Mouse (Mus musculus) heart, postnatal 36 days (tissue): ENCODE measurements around the gene Nsf. TPM values are rescaled to one million over a fixed set of nuclear protein-coding genes. Genes with fewer than 3 reads are reported as not detected.

Experiments used
- DNase-seq, 2 experiments: peaks; one replicate each; pipeline ENCODE4 v3.0.0; 2021 to 2022
- intact Hi-C: fragments of 180-260 bp; cut with DNase I; formaldehyde crosslinking; loops from one replicate; pipeline ENCODE4 v1.15.1; 2025
- total RNA-seq, 2 experiments: library from RNA; stranded (reverse); gene quantifications; 2 replicates each; pipeline ENCODE4 v1.2.3; 2021

Nsf gene
- total RNA-seq, 2 experiments from 2014 or later, result 26.2 to 27.4 TPM

DNA sequence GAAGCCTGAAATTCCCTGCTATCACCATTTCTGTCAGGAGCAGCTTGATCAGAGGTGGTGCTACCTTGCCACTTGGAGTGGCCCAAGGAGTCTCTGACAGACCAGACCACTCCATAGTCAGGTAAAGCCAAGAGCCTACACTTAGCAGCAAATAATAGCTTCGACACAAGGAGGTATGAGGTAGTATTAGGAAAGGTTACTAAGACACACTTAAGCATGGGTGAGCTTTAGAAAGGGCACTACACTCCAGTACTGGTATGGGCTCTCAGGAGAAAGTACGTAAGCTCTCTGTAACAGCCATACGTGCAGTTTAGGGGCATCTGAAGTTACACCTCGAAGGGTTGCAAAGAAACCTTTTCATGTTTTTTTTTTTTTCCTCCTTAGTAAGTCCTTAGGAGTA lies 11.1 kb downstream of the Nsf start:
- intact Hi-C loops, result no loop called here
- DNase-seq, result no peak

DNA sequence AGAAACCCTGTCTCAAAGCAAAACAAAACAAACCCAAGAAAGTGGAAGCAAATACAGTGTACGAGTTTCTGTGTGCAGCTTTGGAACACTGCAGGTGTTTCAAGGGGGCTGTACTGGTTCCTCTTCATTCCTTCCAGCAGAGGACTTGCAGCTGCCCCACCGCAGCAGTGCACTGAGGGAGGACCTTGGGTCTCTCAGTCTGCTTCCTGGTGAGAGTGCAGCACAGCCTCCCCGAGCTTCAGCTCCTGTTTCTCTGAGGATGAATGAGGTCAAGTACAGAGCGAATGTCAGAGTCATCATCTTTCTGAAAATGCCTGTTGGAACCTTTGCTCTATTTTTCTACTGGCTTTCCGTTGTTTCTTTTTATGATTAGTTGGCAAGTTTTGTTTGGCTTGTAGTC lies 12.5 kb downstream of the Nsf start:
- intact Hi-C loops, result no loop called here
- DNase-seq, result no peak

DNA sequence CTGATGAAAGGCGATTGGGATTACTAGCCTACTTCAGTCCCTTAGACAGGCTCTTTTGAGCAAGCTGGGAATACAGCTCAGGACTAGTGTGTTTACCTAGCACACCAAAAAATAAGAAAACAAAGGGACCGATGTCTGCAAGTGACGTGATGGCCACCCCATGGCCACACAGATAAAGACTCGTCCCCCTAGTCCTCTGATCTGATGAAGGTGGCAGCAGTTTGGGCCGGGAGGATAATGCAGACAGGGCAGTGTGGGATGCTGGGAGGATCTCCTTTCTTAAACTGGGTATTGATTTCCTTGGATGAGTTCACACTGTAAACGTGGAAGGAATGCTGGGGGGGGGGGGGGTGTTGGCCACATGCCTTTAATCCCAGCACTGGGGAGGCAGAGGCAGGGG lies 13.0 kb downstream of the Nsf start:
- DNase-seq, result no peak
- intact Hi-C loops, result no loop called here

DNA sequence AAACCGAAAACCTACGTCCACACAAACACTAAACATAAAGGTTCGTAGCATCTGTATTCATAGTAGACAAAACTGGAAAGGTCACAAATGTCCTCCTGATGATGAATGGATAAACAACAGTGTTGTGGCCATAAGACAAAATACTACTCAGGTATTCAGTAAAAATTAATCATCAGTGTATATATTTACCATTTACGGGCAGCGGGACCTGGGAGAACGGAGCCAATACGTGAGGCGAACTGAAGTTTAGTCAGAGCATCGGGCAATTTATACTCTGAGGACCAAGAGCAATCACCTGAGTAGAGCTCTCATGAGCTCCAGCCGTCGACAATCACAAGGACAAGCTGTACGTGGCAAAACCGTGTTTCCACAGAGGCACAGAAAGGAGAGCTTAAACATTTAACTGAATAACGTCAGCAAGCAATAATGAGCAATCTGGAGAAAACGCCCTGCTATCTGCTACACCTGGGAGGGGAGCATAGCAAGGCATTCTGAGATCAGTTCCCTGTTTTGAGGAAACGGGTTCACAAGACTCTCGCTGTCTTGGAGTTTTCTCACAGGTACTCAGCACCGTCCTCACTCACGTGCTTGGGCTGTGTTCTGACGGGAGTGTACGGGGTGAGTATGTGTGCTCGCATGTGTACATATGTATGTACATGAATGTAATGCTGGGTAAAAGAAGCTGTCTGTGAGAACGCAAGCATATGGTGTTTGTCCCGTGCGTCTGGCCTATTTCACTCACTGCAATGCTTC lies 15.7 kb downstream of the Nsf start:
- intact Hi-C loops, result no loop called here
- no peak for DNase-seq

DNA sequence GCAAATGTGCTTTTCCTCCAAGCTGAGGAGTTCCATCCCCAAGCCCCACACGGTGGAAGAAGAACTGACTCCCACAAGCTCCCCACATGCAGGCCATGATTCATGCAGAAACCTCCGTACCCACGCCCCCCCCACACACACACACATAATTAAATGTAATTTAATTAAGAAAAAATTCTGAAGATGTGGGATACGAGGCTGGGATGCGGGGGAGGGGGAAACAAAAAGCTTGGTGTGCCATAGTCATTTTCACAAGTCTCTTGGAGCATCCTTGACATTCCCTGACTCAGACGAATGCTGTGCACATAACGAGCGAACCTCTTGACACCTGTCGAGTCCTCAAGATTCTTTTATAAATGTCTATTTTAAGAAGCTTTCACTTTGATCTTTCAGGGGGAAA lies 16.4 kb downstream of the Nsf start:
- intact Hi-C loops, result no loop called here
- DNase-seq, result no peak

DNA sequence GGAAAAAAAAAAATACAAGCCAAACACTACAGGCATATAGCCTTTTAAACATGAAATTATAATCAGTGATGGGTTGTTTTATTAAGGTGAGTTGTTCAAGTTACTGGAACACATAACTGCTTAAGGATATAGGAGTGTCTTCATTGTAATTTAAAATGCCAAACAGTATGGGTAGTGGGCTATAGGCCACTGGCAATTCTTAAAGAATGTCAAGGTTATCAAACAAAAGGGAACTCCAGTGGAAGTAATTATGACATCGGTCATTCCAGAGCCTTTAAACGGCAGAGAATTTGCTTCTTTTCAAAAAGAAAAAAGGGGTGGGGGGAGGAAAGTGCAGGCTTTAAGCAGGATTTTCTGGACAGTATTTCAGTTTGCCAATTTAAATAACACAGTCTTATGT lies 18.1 kb downstream of the Nsf start:
- intact Hi-C loops, result no loop called here
- no peak for DNase-seq

DNA sequence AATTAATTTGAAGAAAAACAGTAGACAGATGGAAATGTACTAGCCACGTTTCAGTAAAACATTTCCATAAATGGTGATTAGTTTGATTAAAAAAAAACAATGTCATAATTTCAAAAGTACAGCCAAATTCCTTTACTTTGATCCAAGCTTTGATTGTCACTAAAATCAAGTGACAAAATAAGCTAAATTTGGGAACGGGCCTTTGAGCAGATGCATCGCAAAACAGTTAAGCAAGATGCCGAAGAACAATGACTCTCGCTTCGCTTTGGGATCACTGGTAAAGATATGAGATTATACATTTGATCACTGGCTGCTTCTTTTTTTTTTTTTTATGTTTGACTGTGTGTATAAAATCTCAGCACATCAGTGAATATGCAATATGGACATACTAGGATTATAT lies 20.0 kb downstream of the Nsf start:
- intact Hi-C loops, result no loop called here

DNA sequence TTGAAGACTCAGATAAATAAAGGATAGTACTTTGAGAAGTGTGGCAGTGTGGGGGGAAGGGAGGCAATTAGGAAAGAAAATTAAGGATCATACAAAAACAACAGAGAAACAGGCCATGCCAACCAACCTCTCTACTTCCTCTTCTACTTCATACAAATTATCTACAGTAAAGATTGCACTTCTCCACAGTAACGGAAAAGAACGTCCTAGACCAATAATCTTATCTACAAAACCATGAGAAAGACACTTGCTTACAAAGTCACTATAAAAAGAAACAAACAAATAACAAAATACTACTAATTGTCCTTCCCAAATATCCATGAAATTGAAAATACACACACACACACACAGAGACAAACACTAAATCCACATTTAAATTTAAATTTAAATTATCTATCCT lies 29.9 kb downstream of the Nsf start:
- intact Hi-C loops, result no loop called here
- no peak for DNase-seq

More for the DNA sequence above, 20.0 kb downstream of the Nsf start:
- DNase-seq, result no peak

DNA sequence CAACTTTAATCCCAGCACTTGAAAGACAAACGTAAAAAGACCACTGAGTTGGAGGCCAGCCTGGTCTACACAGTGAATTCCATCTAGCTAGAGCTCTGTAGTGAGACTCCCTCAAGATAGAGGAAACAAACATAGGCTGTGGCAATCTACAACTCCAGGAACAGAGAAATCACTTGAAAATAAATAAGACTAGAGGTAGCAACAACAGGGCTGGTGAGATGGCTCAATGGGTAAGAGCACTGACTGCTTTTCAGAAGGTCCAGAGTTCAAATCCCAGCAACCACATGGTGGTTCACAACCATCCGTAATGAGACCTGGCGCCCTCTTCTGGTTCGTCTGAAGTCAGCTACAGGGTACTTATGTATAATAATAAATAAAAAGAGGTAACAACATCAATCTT lies 30.6 kb downstream of the Nsf start:
- no peak for DNase-seq
- intact Hi-C loops, result no loop called here

DNA sequence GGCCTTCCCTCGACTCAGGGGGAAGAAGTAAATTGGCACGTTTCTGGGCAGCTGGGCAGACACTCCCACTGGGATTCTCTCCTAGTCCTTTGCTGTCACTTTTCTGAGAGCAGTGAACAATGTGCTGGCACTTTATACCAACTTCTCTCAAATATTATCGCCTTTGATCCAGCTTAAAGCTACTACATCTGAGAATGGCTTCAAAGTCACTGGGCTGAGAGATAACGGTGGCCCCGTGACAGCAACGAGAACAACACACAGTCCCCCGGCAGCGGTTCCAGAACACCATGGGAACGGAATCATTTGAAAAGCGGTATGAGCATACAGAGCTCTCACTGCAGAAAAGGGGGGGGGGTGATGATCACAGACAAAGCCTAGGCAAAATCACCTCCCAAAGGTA lies 31.0 kb downstream of the Nsf start:
- DNase-seq, result no peak
- intact Hi-C loops, result no loop called here

DNA sequence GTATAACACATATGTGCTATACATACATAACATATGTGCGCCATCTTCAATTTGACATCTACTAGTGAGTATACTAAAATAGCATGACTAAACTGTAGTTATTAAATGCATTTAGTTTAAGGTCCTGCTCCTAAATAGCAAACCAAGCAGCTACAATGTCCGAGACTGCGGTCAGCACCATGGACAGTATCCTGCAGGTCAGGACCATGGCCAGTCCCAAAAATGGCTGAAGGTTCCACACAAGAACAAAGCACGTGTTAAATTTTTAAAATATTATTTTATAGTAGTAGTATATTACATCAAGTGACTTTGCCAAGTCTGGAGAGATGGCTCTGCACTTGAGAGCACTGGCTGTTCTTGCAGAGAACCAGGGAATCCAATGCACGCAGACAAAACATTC lies 33.2 kb downstream of the Nsf start:
- peak; percentile 36 to 69 for DNase-seq
- intact Hi-C loops, result no loop called here

DNA sequence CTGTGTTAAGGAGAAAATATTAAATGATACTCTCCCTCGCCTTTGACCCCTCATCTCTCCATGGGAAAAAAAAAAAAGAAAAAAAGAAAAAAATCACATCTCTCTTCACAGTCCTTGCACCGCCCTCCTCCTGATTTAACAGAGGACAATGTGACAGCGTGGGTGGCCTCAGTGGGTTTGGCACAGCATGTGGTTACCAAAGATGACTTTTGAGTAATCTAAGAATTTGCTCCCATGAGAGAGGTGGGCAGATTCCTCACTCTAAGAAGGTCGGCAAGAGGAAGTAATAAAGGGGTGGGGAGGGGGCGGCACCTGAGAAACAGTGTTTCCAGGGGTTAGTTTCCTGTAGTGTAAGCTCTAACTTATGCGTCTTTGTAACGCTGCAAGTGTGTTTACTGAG lies 37.0 kb downstream of the Nsf start:
- intact Hi-C loops, result no loop called here
- DNase-seq, result no peak

DNA sequence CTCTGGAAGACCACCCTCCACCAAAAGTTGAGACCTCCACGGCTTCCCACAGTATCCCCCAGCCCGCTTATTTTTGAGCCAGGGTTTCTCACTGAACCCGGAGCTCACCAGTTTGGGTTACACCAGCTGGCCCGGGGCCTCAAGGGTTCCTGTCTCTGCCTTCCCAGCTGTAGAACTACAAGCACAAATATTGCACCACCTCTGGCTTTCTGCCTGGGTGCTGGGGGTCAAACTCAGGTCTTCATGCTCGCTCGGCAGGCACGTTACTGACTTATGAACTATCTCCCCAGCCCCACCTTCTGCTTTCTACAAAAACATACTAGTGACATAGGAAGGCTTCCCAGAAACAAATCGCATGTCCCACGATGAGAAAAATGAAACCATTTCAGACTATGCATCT lies 38.2 kb downstream of the Nsf start:
- no peak for DNase-seq
- intact Hi-C loops, result no loop called here

DNA sequence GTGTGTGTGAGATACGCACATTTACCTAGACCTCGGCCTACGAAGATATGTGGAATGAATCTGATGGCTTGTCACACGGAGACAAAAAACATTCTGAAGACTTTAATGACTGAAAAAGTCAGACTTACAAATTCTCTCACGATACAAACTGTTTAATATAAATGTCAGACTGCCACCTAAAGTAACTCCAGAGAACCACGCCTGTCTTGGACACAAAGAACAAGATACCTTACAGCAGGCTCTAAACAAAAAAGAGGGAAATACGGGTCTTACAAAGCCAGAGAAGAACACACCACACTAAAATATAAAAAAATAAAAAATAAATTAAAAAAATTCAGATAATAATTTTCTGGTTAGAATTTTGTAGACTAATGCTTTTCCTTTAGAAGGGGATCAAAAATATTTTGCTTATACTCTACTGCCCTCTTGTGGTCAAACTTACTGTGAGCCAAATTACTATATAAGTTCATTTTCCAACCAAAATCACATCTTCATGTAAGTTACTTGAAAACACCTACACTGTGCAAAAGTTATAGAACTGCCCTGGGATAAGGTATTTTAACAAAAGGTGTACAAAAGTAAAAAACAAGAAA lies 42.8 kb downstream of the Nsf start:
- intact Hi-C loops, result loop anchor here (1.0 to 5.0 kb wide), 2 partner anchors 148 to 274 kb away; partner anchors contain the start of gene Lyzl6
- no peak for DNase-seq

DNA sequence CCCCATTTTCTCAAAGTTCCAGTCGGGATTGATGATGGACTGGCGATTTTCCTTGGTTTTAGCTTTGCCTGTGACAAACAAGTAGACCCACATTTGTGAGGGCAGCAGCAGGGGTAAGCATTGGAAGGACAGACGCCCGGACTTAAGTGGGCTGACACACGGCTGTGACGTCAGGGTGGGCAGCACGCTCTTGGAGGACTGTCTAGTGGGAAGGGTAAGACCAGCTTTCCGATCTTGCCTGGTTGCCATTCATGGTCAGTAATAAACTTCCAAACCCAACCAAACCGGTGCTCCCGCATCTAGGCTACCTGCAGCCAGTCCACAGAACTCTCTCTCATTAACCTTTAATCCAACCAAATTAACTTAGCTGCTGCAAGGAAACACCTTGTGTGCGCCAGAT lies 43.3 kb downstream of the Nsf start:
- no peak for DNase-seq
- intact Hi-C loops, result loop anchor here (5.0 kb wide), 1 partner anchor 273 kb away; the partner anchor contains the start of gene Lyzl6

DNA sequence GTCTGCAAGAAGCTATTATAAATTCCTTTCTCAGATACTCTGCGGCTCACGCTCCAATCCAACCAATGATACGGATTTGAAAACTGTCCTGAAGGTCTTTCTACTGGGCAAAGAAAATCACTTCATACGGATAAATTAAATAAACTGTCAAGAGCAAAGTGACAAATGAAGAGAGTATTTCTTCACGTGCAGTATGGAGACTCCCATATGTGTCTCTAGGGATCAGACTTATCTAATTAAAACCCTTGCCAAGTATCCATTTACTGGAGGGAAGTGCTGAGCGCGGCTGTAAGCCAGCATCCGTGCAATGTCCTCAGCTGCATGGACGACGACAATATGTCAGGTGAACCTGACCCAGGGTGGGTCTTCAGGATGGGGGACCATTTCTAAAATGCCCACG lies 44.0 kb downstream of the Nsf start:
- DNase-seq, result no peak
- intact Hi-C loops, result loop anchor here (5.0 kb wide), 1 partner anchor 273 kb away; the partner anchor contains the start of gene Lyzl6

DNA sequence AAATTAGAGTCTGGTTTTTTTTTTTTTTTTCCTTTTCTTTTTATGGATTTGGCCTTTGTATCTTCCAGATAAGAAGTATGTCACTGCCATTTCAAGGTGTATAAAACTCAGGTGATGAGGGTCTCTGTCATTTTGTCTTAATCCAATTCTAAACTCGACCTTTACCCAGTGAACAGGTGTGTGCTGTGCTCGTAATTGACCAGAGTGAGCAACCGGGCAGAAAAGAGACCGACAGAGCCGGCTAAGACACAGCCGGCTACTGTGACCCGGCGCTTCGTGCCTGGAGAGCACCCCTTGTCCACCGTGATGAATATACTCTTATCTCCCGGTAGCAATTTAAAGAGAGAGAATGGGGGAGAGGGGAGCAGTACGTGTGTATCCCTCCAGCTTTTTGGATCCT lies 44.5 kb downstream of the Nsf start:
- DNase-seq, result no peak
- intact Hi-C loops, result no loop called here

DNA sequence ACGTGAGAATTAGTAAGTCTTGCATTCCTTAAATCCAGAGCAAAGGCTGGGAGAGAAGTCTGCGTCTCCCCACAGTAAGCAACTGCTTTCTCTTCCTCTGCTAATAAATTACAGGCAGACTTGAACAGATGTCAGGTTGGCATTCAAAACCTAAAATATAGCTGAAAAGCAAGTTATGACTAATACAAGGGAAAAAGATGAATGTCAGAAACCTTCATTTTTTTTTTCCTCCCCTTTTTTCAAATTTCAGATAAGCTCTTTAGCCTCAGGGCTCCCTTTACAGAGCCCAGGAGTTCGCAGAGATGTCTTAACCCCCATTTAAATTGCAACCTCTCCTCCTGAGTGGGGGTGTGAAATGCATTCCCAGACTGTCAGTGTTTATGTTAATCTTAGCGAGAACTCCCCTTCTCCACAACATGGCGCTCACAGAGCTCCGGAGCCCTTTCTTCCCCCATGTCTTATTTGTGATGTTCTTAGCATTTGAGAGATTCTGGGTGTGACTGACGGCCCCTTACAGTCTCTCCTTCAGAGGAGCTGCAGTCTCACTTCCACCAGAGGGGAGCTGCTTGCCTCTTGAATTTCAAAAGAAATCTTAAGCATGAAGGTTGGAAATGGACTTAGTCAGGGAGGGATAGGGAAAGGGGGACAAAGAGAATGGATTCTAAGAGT lies 47.7 kb downstream of the Nsf start:
- intact Hi-C loops, result no loop called here
- no peak for DNase-seq

DNA sequence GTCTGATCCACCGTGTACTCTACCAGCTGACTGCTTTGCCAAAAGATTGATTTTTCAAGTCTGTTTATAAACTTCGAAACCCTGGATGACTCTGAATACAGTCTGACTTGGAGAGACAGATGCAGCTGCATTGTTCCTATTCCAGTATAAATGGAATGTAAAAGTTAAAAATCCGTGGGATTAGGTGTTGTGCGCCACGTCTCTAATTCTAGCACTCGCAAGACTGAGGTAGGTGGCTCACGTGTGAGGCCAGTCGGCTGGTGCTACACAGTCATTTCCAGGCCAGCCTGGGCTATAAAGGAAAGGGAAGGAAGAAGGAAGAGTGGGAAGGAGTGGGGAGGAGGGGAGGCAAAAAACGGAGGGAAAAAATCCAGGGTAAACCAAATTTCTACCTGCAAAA lies 48.4 kb downstream of the Nsf start:
- no peak for DNase-seq
- intact Hi-C loops, result no loop called here

DNA sequence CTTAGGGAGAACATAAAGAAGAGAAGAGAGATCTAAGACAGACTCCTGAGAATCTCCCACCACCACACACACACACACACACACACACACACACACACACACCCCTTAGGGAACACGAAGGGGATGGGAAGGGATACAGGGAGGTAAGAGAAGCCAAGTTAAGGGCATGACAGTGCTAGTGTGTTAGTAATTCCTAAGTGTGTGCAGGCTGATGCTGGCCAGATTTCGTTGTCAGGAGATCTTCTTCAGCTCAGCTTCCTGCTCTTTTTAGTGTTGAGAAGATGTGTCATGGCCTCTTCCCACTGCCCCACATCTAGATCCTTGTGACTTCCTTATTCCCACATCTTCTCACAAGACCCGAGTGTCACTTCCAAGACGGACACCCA lies 52.3 kb downstream of the Nsf start:
- intact Hi-C loops, result no loop called here

DNA sequence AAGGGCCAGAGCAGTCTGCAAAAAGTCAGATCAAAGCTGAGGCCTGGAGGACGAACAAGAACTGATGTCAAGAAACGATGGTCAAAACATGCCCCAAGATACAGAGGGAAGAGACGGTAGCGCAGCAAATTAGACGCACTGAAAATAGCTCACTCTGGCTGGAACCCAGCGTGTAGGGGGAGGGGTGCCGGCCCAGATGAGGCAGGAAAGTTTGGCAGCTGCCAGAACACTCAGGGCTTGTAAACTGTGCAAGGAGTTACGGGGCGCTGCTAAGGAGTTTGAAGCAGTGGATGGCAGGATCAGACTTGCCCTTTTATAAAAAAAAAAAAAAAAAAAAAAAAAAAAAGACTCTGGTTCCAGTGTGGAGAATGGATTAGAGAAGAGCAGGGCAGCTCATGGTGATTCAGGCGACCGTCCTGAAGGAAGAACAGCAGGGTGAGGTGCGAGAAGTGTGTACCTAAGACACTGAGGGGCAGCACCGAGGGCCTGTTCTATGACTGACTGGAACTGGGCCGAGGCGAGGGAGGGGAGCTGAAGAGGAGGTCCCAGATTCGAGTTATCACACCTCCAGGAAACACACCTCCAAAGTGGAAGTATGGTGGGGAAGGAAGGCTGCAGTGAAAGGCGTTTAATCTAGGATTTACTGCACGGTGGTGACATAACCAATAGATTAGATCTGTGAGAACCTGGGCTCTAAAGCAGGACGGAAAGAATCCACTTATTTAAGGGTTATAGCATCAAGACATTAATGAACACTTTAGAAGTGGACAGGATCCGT lies 52.9 kb downstream of the Nsf start:
- intact Hi-C loops, result no loop called here
- peak; percentile 65 to 69 for DNase-seq

More for the DNA sequence above, 52.3 kb downstream of the Nsf start:
- no peak for DNase-seq
